Mouse (Mus musculus) kidney, embryonic 15.5 days (tissue): ENCODE measurements at regions not wholly inside any gene's neighbourhood (a gene's known extent, or its start where the extent isn't known, plus 50 kb on each side); places are given as distances from the start of the nearest gene placed in this dataset.

Experiments
- ATAC-seq: fragments of 200-750 bp; cut with Nextera tagmentation; replicated peaks from 2 replicates; pipeline ENCODE4 v1.8.0; 2017; ENCODE audit warnings: moderate TSS enrichment; ENCODE audit not compliant: low FRiP score
- H3K27ac ChIP-seq: fragments of 300-500 bp; sonication (generic); 2 replicates; pipeline ENCODE4 v1.5.1; 2015; ENCODE audit warnings: mild to moderate bottlenecking, inconsistent platforms
- H3K27me3 ChIP-seq: fragments of 300-500 bp; sonication (generic); 2 replicates; pipeline ENCODE4 v1.6.1; 2015; ENCODE audit warnings: inconsistent platforms
- H3K36me3 ChIP-seq: fragments of 300-500 bp; sonication (generic); 2 replicates; pipeline ENCODE4 v1.6.1; 2015; ENCODE audit warnings: inconsistent platforms
- H3K4me1 ChIP-seq: fragments of 300-500 bp; sonication (generic); 2 replicates; pipeline ENCODE4 v1.6.1; 2015; ENCODE audit warnings: inconsistent platforms
- H3K4me2 ChIP-seq: fragments of 300-500 bp; sonication (generic); 2 replicates; pipeline ENCODE4 v1.6.1; 2015; ENCODE audit warnings: moderate library complexity, mild to moderate bottlenecking, inconsistent platforms
- H3K4me3 ChIP-seq: fragments of 300-500 bp; sonication (generic); replicated peaks from 2 replicates; pipeline ENCODE4 v1.5.1; 2015; ENCODE audit warnings: mild to moderate bottlenecking, inconsistent platforms
- H3K9ac ChIP-seq: fragments of 300-500 bp; sonication (generic); 2 replicates; pipeline ENCODE4 v1.6.1; 2015; ENCODE audit warnings: mild to moderate bottlenecking, inconsistent platforms
- H3K9me3 ChIP-seq: fragments of 300-500 bp; sonication (generic); replicated peaks from 2 replicates; pipeline ENCODE4 v1.6.1; 2016; ENCODE audit warnings: inconsistent platforms
- WGBS: fragments of 180-500 bp; shearing (Covaris S2); methylation state at CpG from one replicate; pipeline ENCODE4 v1.1.7; 2015; ENCODE audit warnings: mixed read lengths; 5-methylcytosine and 5-hydroxymethylcytosine counted together

- Histone ChIP-seq H3K9ac (no peak overlapping the region), H3K4me3 (no peak overlapping the region), H3K9me3 (no peaks in the 10 kb centered on the region), H3K4me1 (no peaks in the 10 kb centered on the region), H3K36me3 (no peaks in the 10 kb centered on the region), H3K27ac (no peak overlapping the region), H3K27me3 (no peaks in the 10 kb centered on the region), H3K4me2 (no peak overlapping the region)
- WGBS: 83% methylated on average over 3 of the region's 3 CpGs
- no peak for ATAC-seq
These were observed 76.1 kb upstream of the Ufm1 start for GRCm38 (mm10) chr3:53939684-53940189.

GRCm38 (mm10) chr3:53931745-53932144 is 68.1 kb upstream of the Ufm1 start:
- Histone ChIP-seq H3K4me2 (no peak overlapping the region), H3K36me3 (no peaks in the 10 kb centered on the region), H3K9ac (no peak overlapping the region), H3K4me1 (no peaks in the 10 kb centered on the region), H3K9me3 (no peaks in the 10 kb centered on the region), H3K27me3 (no peaks in the 10 kb centered on the region), H3K4me3 (no peak overlapping the region), H3K27ac (no peak overlapping the region)
- WGBS: 61% methylated on average over 6 of the region's 6 CpGs
- ATAC-seq: no peak

DNA sequence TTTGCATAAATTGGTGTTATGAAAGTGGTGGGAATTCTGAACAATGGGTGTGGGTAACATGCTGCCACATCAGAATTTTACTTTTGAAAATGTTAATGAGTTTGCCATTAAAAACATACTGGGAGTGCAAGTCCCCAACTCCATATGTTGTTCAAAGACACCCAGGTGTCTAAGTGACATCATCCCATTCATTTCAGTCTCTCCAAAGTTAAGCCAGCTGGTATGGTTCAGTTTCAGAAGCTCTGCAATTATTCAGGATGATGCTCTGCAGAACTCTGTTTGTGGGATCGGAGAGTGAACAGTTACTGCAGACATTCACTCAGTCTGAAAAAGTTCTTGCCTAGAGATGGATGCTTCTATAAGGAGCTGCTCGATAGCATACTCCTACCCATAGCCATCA is 56.3 kb upstream of the Ufm1 start:
- Histone ChIP-seq H3K4me2 (no peak overlapping the region), H3K27me3 (no peaks in the 10 kb centered on the region), H3K36me3 (no peaks in the 10 kb centered on the region), H3K4me1 (no peaks in the 10 kb centered on the region), H3K27ac (no peak overlapping the region), H3K4me3 (no peak overlapping the region), H3K9ac (no peak overlapping the region), H3K9me3 (no peaks in the 10 kb centered on the region)
- 90% methylated on average over 2 of the region's 2 CpGs for WGBS
- ATAC-seq: no peak

- Histone ChIP-seq H3K9me3 (no peaks in the 10 kb centered on the region), H3K27me3 (no peaks in the 10 kb centered on the region), H3K4me2 (no peak overlapping the region), H3K4me1 (no peaks in the 10 kb centered on the region), H3K4me3 (no peak overlapping the region), H3K36me3 (no peaks in the 10 kb centered on the region), H3K27ac (no peak overlapping the region), H3K9ac (no peak overlapping the region)
- ATAC-seq: no peak
- WGBS: 38% methylated on average over 3 of the region's 3 CpGs
These were observed 55.9 kb upstream of the Ufm1 start for GRCm38 (mm10) chr3:53919541-53919940.

DNA sequence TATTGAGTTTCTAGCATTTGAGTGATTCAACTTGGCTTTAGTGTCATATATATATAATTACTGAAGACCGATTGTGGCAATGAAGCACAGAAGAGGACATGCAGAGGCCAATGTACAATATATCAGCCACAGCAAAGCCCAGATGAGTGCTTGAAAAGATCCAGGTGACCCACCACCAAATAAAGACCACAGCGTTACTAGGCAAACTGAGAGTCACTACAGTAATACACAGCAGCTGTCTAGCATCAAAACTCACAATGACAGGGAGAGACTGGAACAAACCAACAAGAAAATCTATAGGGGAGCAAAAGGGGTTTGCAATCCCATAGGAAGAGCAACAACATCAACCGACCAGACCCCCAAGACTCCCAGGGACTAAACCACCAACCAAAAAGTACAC is 54.3 kb upstream of the Ufm1 start:
- no peaks in the 10 kb centered on the region for H3K9me3 ChIP-seq
- no peak overlapping the region for H3K4me3 ChIP-seq
- no peak overlapping the region for H3K27ac ChIP-seq
- H3K9ac ChIP-seq: no peak overlapping the region
- 77% methylated on average over 3 of the region's 3 CpGs for WGBS
- ATAC-seq: no peak
- no peaks in the 10 kb centered on the region for H3K4me1 ChIP-seq
- no peaks in the 10 kb centered on the region for H3K27me3 ChIP-seq
- no peaks in the 10 kb centered on the region for H3K36me3 ChIP-seq
- H3K4me2 ChIP-seq: no peak overlapping the region

DNA sequence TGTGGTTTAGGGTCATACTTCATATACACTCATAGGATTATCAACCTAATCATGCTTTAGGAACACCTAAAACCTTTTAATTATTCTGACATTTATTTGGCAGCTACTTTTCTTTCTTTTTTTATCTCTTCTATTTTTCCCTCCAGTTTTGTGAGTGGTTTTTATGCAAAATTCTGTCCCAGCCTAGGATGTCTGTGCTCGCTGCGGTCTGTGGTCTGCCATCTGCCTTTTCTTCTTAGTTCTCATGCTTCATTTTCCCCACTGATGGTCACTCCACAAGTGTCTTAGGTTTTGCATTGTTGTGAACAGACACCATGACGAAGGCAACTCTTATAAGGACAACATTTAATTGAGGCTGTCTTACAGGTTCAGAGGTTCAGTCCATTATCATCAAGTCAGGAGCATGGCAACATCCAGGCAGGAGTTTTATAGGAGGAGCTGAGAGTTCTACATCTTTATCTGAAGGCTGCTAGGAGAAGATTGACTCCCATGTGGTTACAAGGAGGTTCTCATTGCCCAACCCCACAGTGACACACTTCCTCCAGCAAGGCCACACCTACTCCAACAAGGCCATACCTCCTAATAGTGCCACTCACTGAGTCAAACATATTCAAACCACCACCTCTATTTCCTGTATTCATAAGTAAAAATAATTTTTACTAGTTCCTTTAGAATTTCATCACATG is 50.5 kb upstream of the Ufm1 start:
- H3K36me3 ChIP-seq: no peaks in the 10 kb centered on the region
- 93% methylated on average over 3 of the region's 3 CpGs for WGBS
- H3K9ac ChIP-seq: no peak overlapping the region
- no peaks in the 10 kb centered on the region for H3K27me3 ChIP-seq
- H3K27ac ChIP-seq: no peak overlapping the region
- H3K4me1 ChIP-seq: no peaks in the 10 kb centered on the region
- H3K9me3 ChIP-seq: no peaks in the 10 kb centered on the region
- H3K4me3 ChIP-seq: no peak overlapping the region
- H3K4me2 ChIP-seq: no peak overlapping the region
- ATAC-seq: no peak
